In genomic region chr13:23914376-23915167, GRCm38 (mm10) we compare ENCODE assay signal across 13 mouse cellular contexts. TPM values are rescaled to one million over a fixed set of nuclear protein-coding genes. Genes with fewer than 3 reads are reported as not detected.
A peak's percentile ranks its signal among the peaks of the same experiment; 100 is the strongest.
DNase-seq lines count a peak whose midpoint lies in the region; ATAC-seq lines count a peak whose summit lies in the region.
"Had no signal": no experiment of that assay in that cellular context is flagged by ENCODE, and none has a peak within 500 bp of the region (broad histone marks: within the 10 kb centered on the region; RNA-seq: fewer than 3 reads in every experiment).

Slc17a4 (minus strand) TSS chr13:23915009.

- WGBS in intestine, embryonic 16.5 days = 35% methylated on average over 9 of the region's 9 CpGs
- 26% methylated on average over 9 of the region's 9 CpGs for WGBS in large intestine, adult 2 months

- H3K27me3 ChIP-seq in intestine, embryonic 16.5 days (replicated peaks; ENCODE audit: control insufficient read depth, insufficient read depth, low read length) = no peaks in the 10 kb centered on the region
- H3K27me3 ChIP-seq: midbrain, embryonic 13.5 days had no signal

- peak within 1 kb of the TSS; percentile 38 for H3K9ac ChIP-seq in intestine, embryonic 16.5 days (ENCODE audit: low read depth, low read length)
- H3K9ac ChIP-seq: midbrain, embryonic 13.5 days had no signal

- H3K9me3 ChIP-seq in intestine, embryonic 16.5 days (ENCODE audit: control insufficient read depth, low read length) = no peaks in the 10 kb centered on the region
- H3K9me3 ChIP-seq: hindbrain, embryonic 10.5 days; midbrain, embryonic 13.5 days had no signal

- H3K4me2 ChIP-seq in intestine, embryonic 16.5 days (ENCODE audit: low read depth, low read length) = peak within 1 kb of the TSS; percentile 32
- H3K4me2 ChIP-seq: midbrain, embryonic 13.5 days had no signal

- H3K27ac ChIP-seq in intestine, embryonic 16.5 days (ENCODE audit: low read length) = peak within 1 kb of the TSS; percentile 85
- H3K27ac ChIP-seq: hindbrain, embryonic 10.5 days; midbrain, embryonic 13.5 days had no signal

- peaks cover 21% of the 10 kb centered on the region for H3K4me1 ChIP-seq in intestine, embryonic 16.5 days (ENCODE audit: control insufficient read depth, insufficient read depth, low read length)
- H3K4me1 ChIP-seq: midbrain, embryonic 13.5 days had no signal

- peak within 1 kb of the TSS; percentile 34 for H3K4me3 ChIP-seq in intestine, embryonic 16.5 days (ENCODE audit: low read length)
- H3K4me3 ChIP-seq: hindbrain, embryonic 10.5 days; midbrain, embryonic 13.5 days had no signal

- DNase-seq in adrenal gland, postnatal 14 days = peak; percentile 21
- no peak for DNase-seq in adrenal gland, adult 8-10 months
- DNase-seq in MEL-GATA-1-ER (ENCODE audit: extremely low read depth, low read depth) = peak; percentile 59
- DNase-seq in large intestine, adult 2 months (ENCODE audit: low read depth, low spot score) = no peak
- DNase-seq in thymus, postnatal 0 days (ENCODE audit: low spot score) = no peak
- no peak for DNase-seq in layer of hippocampus, adult 8-10 months (ENCODE audit: low spot score in 2 of 2)
- DNase-seq: cerebellum, postnatal 10 days had no signal

- H3K36me3 ChIP-seq in intestine, embryonic 16.5 days (ENCODE audit: control insufficient read depth, insufficient read depth, low read length) = no peaks in the 10 kb centered on the region
- H3K36me3 ChIP-seq: hindbrain, embryonic 10.5 days; midbrain, embryonic 13.5 days had no signal

- peak; percentile 78 for ATAC-seq in intestine, embryonic 16.5 days
- no peak for ATAC-seq in frontal cortex, adult (ENCODE audit: low TSS enrichment)
- ATAC-seq: midbrain, embryonic 13.5 days had no signal

RNA-seq across cellular contexts. Expression of gene Slc17a4, which starts in this region (rescaled TPM):
- total RNA-seq in adrenal gland, postnatal 14 days (2021) = 0.45 and 4.8 TPM in 2 replicates
- total RNA-seq in adrenal gland, adult 8-10 months (2022) = under 1 TPM in 3 of 4 experiments, not detected in 1; 0.13 to 0.38 (median 0.15) TPM
- polyA plus RNA-seq in intestine, embryonic 16.5 days (2015; fragmentation: Nextera tagmentation; extraction: Ambion mirVana) = 24.8 and 31.7 TPM in 2 replicates
- 29.5 and 45.4 TPM in 2 replicates for polyA plus RNA-seq in large intestine, adult 2 months (2012; rRNA removed)
- polyA plus RNA-seq in thymus, postnatal 0 days (2015; fragmentation: Nextera tagmentation; extraction: Ambion mirVana) = 0.10 and 0.23 TPM in 2 replicates
- total RNA-seq in layer of hippocampus, adult 8-10 months (2022) = not detected
- total RNA-seq: layer of hippocampus, postnatal 14 days had no signal
- polyA plus RNA-seq: hindbrain, embryonic 10.5 days; limb, embryonic 14.5 days; midbrain, embryonic 13.5 days had no signal

Comparison
In these comparisons a context has a peak if more than half of its experiments do, and no peak if none do; other contexts are left out.
1. RNA of gene Slc17a4 (polyA plus RNA-seq): 29.5 to 45.4 TPM in large intestine, adult 2 months and 24.8 to 31.7 TPM in intestine, embryonic 16.5 days; 0.10 to 0.23 TPM in thymus, postnatal 0 days; every median in the first group is over 10 times any median in the second.
2. DNase-seq: peak in adrenal gland, postnatal 14 days (single experiment) and MEL-GATA-1-ER (single experiment); none in adrenal gland, adult 8-10 months (single experiment), large intestine, adult 2 months (single experiment), thymus, postnatal 0 days (single experiment) and layer of hippocampus, adult 8-10 months (0 of 2).